In genomic region chr8:120750616-120751015, GRCm38 (mm10) we compare ENCODE assay signal across 11 mouse cellular contexts. TPM values are rescaled to one million over a fixed set of nuclear protein-coding genes. Genes with fewer than 3 reads are reported as not detected.
A peak's percentile ranks its signal among the peaks of the same experiment; 100 is the strongest.
DNase-seq lines count a peak whose midpoint lies in the region; ATAC-seq and TF ChIP-seq lines count a peak whose summit lies in the region.
"Had no signal": no experiment of that assay in that cellular context is flagged by ENCODE, and none has a peak within 500 bp of the region (broad histone marks: within the 10 kb centered on the region; RNA-seq: fewer than 3 reads in every experiment).

No protein-coding gene starts in this region.

- peaks cover 77% of the 10 kb centered on the region for H3K79me2 ChIP-seq in macrophage (ENCODE audit: inconsistent target)

- H3K36me3 ChIP-seq in kidney, embryonic 14.5 days (ENCODE audit: control insufficient read depth, insufficient read depth, low read length): no peaks in the 10 kb centered on the region
- peaks cover 95% of the 10 kb centered on the region for H3K36me3 ChIP-seq in macrophage (ENCODE audit: inconsistent target)
- no peaks in the 10 kb centered on the region for H3K36me3 ChIP-seq in forebrain, embryonic 14.5 days (ENCODE audit: control insufficient read depth, insufficient read depth, low read length)

- intact Hi-C loops in left cerebral cortex, adult 2 months (cut with DNase I): no loop called here

- no peaks in the 10 kb centered on the region for H3K27me3 ChIP-seq in kidney, embryonic 14.5 days (ENCODE audit: control insufficient read depth, insufficient read depth, low read length)
- no peaks in the 10 kb centered on the region for H3K27me3 ChIP-seq in forebrain, embryonic 14.5 days (replicated peaks; ENCODE audit: control insufficient read depth, insufficient read depth, low read length)

- H3K9ac ChIP-seq in kidney, embryonic 14.5 days (ENCODE audit: low read depth, low read length): no peak overlapping the region
- no peak overlapping the region for H3K9ac ChIP-seq in forebrain, embryonic 14.5 days (ENCODE audit: low read length)
- H3K9ac ChIP-seq: lung, embryonic 14.5 days had no signal

- 73% methylated on average over 9 of the region's 9 CpGs for whole genome bisulfite sequencing in kidney, embryonic 14.5 days
- WGBS in macrophage (ENCODE audit: missing documents): 52% methylated on average over 9 of the region's 9 CpGs
- 83% methylated on average over 9 of the region's 9 CpGs for WGBS in forebrain, embryonic 14.5 days

- H3K4me1 ChIP-seq in kidney, embryonic 14.5 days (ENCODE audit: control insufficient read depth, insufficient read depth, low read length): peaks cover 34% of the 10 kb centered on the region
- H3K4me1 ChIP-seq in forebrain, embryonic 14.5 days (ENCODE audit: control insufficient read depth, insufficient read depth, low read length): no peaks in the 10 kb centered on the region

- DNase-seq in kidney, adult 18-20 months: peak; percentile 47
- peak; percentile 85 for DNase-seq in adrenal gland, adult 2 months
- peak; percentile 12 for DNase-seq in brain, adult 2 months (ENCODE audit: low read depth, low spot score)
- DNase-seq in left cerebral cortex, adult 2 months (ENCODE audit: extremely low spot score in 1 of 2, low spot score in 2 of 2): no peak
- DNase-seq in forebrain, embryonic 14.5 days (ENCODE audit: low spot score): no peak
- DNase-seq in right cerebral cortex, postnatal 25 days: no peak
- DNase-seq: lung, embryonic 14.5 days had no signal

- no peaks in the 10 kb centered on the region for H3K9me3 ChIP-seq in kidney, embryonic 14.5 days (ENCODE audit: control insufficient read depth, low read length)
- no peaks in the 10 kb centered on the region for H3K9me3 ChIP-seq in forebrain, embryonic 14.5 days (replicated peaks; ENCODE audit: control insufficient read depth, low read length)

- ATAC-seq in kidney, embryonic 14.5 days (ENCODE audit: low FRiP score, low TSS enrichment): no peak
- ATAC-seq in forebrain, embryonic 14.5 days: no peak

- H3K4me2 ChIP-seq in kidney, embryonic 14.5 days (replicated peaks; ENCODE audit: low read depth, low read length): no peak overlapping the region
- no peak overlapping the region for H3K4me2 ChIP-seq in forebrain, embryonic 14.5 days (ENCODE audit: low read length)
- H3K4me2 ChIP-seq: heart, embryonic 11.5 days; lung, embryonic 14.5 days had no signal

- H3K27ac ChIP-seq in kidney, embryonic 14.5 days (ENCODE audit: low read depth, low read length): no peak overlapping the region
- H3K27ac ChIP-seq in macrophage: peak overlapping the region; percentile 34
- no peak overlapping the region for H3K27ac ChIP-seq in left cerebral cortex, adult 2 months
- H3K27ac ChIP-seq in forebrain, embryonic 14.5 days (ENCODE audit: low read depth, low read length): no peak overlapping the region

- TF ChIP-seq CTCF in left cerebral cortex, adult 2 months (IDR thresholded peaks at IDR 0.05): no peak

- no peak overlapping the region for H3K4me3 ChIP-seq in kidney, embryonic 14.5 days (ENCODE audit: low read length)
- H3K4me3 ChIP-seq in macrophage (ENCODE audit: inconsistent target): no peak overlapping the region
- no peak overlapping the region for H3K4me3 ChIP-seq in left cerebral cortex, adult 2 months
- H3K4me3 ChIP-seq in forebrain, embryonic 14.5 days (ENCODE audit: low read depth, low read length): no peak overlapping the region
- H3K4me3 ChIP-seq: myocyte had no signal

RNA-seq across cellular contexts. Expression of gene Irf8, which starts 14.5 kb away (rescaled TPM):
- polyA plus RNA-seq in kidney, embryonic 14.5 days (2014; fragmentation: Nextera tagmentation; extraction: Ambion mirVana): 5.6 and 5.7 TPM in 2 replicates
- total RNA-seq in adrenal gland, adult 2 months (2021): 10 to 100 TPM; 11.9 to 41.9 TPM
- polyA plus RNA-seq in adrenal gland, adult 2 months (2012; rRNA removed): 49.1 and 74.7 TPM in 2 replicates
- 1,000 to 10,000 TPM in 1 of 26 experiments, 100 to 1,000 TPM in 20, 10 to 100 TPM in 5; 46.2 to 1,418 (median 239) TPM for total RNA-seq in macrophage (2018; cell fraction: chromatin; rRNA removed)
- 100 to 1,000 TPM in 24 of 26 experiments, 10 to 100 TPM in 2; 97.5 to 257 (median 185) TPM for total RNA-seq in macrophage (2018; cell fraction: cytosol; rRNA removed)
- 1,000 to 10,000 TPM in 1 of 26 experiments, 100 to 1,000 TPM in 19, 10 to 100 TPM in 6; 76.1 to 1,152 (median 159) TPM for total RNA-seq in macrophage (2018; cell fraction: nucleus; rRNA removed)
- polyA plus RNA-seq in macrophage (2018): 116 to 212 TPM (median 193 TPM) in 3 replicates
- total RNA-seq in left cerebral cortex, adult 2 months (2021): 1 to 10 TPM; 3.7 to 5.5 TPM
- 2.0 and 4.1 TPM in 2 replicates for polyA plus RNA-seq in forebrain, embryonic 14.5 days (2014; fragmentation: Nextera tagmentation; extraction: Ambion mirVana)
- polyA plus RNA-seq: myocyte had no signal

Comparison
In these comparisons a context has a peak if more than half of its experiments do, and no peak if none do; other contexts are left out.
1. DNase-seq: peak in kidney, adult 18-20 months (single experiment), adrenal gland, adult 2 months (single experiment) and brain, adult 2 months (single experiment); none in left cerebral cortex, adult 2 months (0 of 2), forebrain, embryonic 14.5 days (single experiment) and right cerebral cortex, postnatal 25 days (single experiment).